Mouse (Mus musculus) intestine, postnatal 0 days (tissue): ENCODE measurements around the gene Lpar5. TPM values are rescaled to one million over a fixed set of nuclear protein-coding genes. Genes with fewer than 3 reads are reported as not detected.
A peak's percentile ranks its signal among the peaks of the same experiment; 100 is the strongest.

ENCODE experiments used
- ATAC-seq: fragments of 200-750 bp; cut with Nextera tagmentation; 2 replicates; pipeline ENCODE4 v1.8.0; 2017; ENCODE audit warnings: mild to moderate bottlenecking, moderate TSS enrichment, moderate library complexity
- H3K27ac ChIP-seq: fragments of 300-500 bp; sonication (generic); 2 replicates; pipeline ENCODE4 v1.5.1; 2014; ENCODE audit warnings: mild to moderate bottlenecking, low read depth, low read length, moderate library complexity
- H3K27me3 ChIP-seq: fragments of 300-500 bp; sonication (generic); replicated peaks from 2 replicates; pipeline ENCODE4 v1.6.1; 2014; ENCODE audit warnings: low read length, mixed read lengths; ENCODE audit not compliant: control insufficient read depth, insufficient read depth
- H3K36me3 ChIP-seq: fragments of 300-500 bp; sonication (generic); 2 replicates; pipeline ENCODE4 v1.6.1; 2014; ENCODE audit warnings: mild to moderate bottlenecking, moderate library complexity; ENCODE audit not compliant: control insufficient read depth, insufficient read depth
- H3K4me1 ChIP-seq: fragments of 300-500 bp; sonication (generic); replicated peaks from 2 replicates; pipeline ENCODE4 v1.6.1; 2014; ENCODE audit warnings: antibody characterized with exemption, low read length, mixed read lengths; ENCODE audit not compliant: control insufficient read depth, insufficient read depth
- H3K4me2 ChIP-seq: fragments of 300-500 bp; sonication (generic); replicated peaks from 2 replicates; pipeline ENCODE4 v1.6.1; 2014; ENCODE audit warnings: low read depth, mild to moderate bottlenecking, moderate library complexity
- H3K4me3 ChIP-seq: fragments of 300-500 bp; sonication (generic); 2 replicates; pipeline ENCODE4 v1.5.1; 2014; ENCODE audit warnings: low read depth, low read length
- H3K9ac ChIP-seq: fragments of 300-500 bp; sonication (generic); 2 replicates; pipeline ENCODE4 v1.6.1; 2014; ENCODE audit warnings: mild to moderate bottlenecking, low read depth, low read length
- H3K9me3 ChIP-seq: fragments of 300-500 bp; sonication (generic); 2 replicates; pipeline ENCODE4 v1.6.1; 2016; ENCODE audit warnings: mixed run types; ENCODE audit not compliant: control insufficient read depth
- CTCF ChIP-seq: sonication (generic); IDR thresholded peaks from 2 replicates; pipeline ENCODE4 v1.5.1; 2016; ENCODE audit warnings: low read depth, mild to moderate bottlenecking, control low read depth, antibody characterized with exemption, moderate library complexity
- WGBS: fragments of 180-500 bp; shearing (Covaris S2); extraction: QIAGEN DNeasy Blood & Tissue Kit; methylation state at CpG from one replicate; pipeline ENCODE4 v1.1.7; 2014; 5-methylcytosine and 5-hydroxymethylcytosine counted together
- microRNA-seq: library from miRNA; unstranded; fragments of <30 nt; microRNA quantifications from one replicate; pipeline ENCODE4, GENCODE M21; 2016
- polyA plus RNA-seq: library from polyadenylated mRNA; unstranded; fragments of >200 nt; fragmentation: Nextera tagmentation; extraction: Ambion mirVana; gene quantifications from 2 replicates; pipeline ENCODE4 v1.2.1, GENCODE M21; 2015

The Lpar5 gene
- polyA plus RNA-seq, 1 experiment from 2014 or later = 9.9 TPM

DNA sequence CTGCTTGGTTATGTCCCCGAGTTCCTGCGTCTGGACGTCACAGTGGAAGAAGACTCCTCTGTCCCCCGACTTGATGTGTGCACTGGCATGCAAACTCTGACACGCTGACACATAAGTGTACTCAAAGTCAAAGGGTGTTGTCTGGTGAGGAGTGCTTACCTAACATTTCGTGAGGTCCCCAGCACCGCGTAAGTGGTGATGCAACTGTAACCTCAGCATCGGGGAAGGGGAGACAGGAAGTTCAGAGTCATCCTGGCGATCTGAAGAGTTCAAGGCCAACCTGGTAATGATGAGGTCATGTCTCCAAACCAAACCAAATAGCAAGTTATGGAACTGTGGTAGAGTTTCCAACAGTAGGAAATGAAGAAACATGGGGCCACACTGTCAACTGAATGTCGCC lies 44.8 kb downstream of the Lpar5 start:
- Histone ChIP-seq H3K4me1 (no peaks in the 10 kb centered on the region), H3K36me3 (peaks cover 88% of the 10 kb centered on the region), H3K27ac (no peak overlapping the region), H3K9me3 (no peaks in the 10 kb centered on the region), H3K4me3 (no peak overlapping the region), H3K27me3 (no peaks in the 10 kb centered on the region), H3K4me2 (no peak overlapping the region), H3K9ac (no peak overlapping the region)
- 90% methylated on average over 11 of the region's 11 CpGs for WGBS
- no peak for TF ChIP-seq CTCF
- ATAC-seq = no peak

DNA sequence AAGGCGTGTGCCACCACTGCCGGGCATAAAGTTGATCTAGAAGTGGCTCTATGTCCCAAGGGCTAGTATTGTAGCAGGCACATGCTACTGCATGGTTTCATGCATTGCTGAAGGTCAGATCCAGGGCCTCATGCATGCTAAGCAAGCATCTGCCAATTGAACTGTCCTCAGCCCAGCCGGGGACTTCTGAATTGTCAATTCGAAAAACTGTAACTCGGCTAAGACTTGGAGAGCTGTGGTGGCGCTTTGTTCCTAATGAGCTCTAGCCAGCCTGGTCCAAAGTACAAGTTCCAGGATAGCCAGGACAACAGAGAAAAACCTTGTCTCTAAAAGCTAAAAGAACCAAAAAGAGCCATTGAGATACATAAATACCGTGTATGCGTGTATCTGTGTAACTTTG lies 51.7 kb downstream of the Lpar5 start:
- Histone ChIP-seq H3K9ac (no peak overlapping the region), H3K4me1 (no peaks in the 10 kb centered on the region), H3K4me3 (no peak overlapping the region), H3K27me3 (no peaks in the 10 kb centered on the region), H3K9me3 (no peaks in the 10 kb centered on the region), H3K4me2 (no peak overlapping the region), H3K36me3 (peaks cover 86% of the 10 kb centered on the region), H3K27ac (no peak overlapping the region)
- WGBS = 84% methylated on average over 8 of the region's 8 CpGs
- ATAC-seq = no peak
- no peak for TF ChIP-seq CTCF

DNA sequence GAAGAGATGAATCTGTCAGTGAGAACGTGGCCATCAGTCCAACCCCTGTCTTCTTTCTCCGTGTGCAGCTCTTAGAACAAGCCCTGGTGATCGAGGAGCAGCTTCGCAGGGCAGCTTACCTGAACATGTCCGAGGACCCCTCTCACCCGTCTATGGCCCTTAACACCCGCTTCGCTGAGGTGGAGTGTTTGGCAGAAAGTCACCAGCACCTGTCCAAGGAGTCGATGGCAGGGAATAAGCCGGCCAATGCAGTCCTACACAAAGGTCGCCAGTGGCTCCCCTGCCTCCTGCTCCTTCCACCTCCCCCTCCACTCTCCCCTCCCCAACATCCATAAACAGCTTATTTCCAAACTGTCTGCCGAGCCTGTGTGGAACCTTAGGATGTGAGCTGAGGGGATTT lies 61.0 kb downstream of the Lpar5 start:
- H3K36me3 ChIP-seq = peaks cover 55% of the 10 kb centered on the region

DNA sequence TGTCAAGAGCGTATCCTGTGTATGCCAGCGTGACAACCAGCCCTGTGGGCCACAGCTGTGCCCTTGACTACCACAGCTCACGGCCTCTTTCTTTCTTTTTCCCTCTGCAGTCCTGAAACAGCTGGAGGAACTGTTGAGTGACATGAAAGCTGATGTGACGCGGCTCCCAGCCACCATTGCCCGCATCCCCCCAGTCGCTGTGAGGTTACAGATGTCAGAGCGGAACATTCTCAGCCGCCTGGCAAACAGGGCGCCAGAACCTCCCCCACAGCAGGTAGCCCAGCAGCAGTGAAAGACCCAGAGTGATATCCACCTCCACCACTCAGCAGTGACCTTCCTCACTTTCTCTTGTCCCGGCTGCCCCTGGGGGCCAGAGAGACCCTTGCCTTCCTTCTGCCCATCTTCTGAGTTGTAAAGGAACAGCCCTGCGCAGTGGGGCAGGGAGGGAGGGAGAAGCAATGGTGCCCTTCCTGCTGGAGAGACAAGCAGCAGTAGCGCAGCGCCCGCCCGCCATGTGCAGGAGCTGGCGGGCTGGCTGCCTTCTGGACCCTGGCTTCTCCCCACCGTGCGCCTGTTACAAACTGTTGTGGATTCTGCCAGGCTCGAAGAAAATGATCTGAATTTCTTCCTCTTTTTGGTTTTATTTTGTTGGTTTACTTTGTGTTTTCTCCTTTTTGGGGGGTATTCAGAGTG lies 62.1 kb downstream of the Lpar5 start:
- 92% methylated on average over 20 of the region's 20 CpGs for WGBS
- H3K4me2 ChIP-seq = no peak overlapping the region
- no peak overlapping the region for H3K9ac ChIP-seq
- H3K4me1 ChIP-seq = no peaks in the 10 kb centered on the region
- ATAC-seq = no peak
- TF ChIP-seq CTCF = no peak
- no peak overlapping the region for H3K4me3 ChIP-seq
- peaks cover 55% of the 10 kb centered on the region for H3K36me3 ChIP-seq
- H3K27me3 ChIP-seq = no peaks in the 10 kb centered on the region
- H3K9me3 ChIP-seq = no peaks in the 10 kb centered on the region
- no peak overlapping the region for H3K27ac ChIP-seq

More for the DNA sequence above, 61.0 kb downstream of the Lpar5 start:
- no peaks in the 10 kb centered on the region for H3K9me3 ChIP-seq
- H3K9ac ChIP-seq = no peak overlapping the region
- 87% methylated on average over 12 of the region's 12 CpGs for WGBS
- H3K4me3 ChIP-seq = no peak overlapping the region
- H3K4me2 ChIP-seq = no peak overlapping the region
- no peak overlapping the region for H3K27ac ChIP-seq
- no peak for TF ChIP-seq CTCF
- no peaks in the 10 kb centered on the region for H3K4me1 ChIP-seq
- H3K27me3 ChIP-seq = no peaks in the 10 kb centered on the region
- no peak for ATAC-seq

DNA sequence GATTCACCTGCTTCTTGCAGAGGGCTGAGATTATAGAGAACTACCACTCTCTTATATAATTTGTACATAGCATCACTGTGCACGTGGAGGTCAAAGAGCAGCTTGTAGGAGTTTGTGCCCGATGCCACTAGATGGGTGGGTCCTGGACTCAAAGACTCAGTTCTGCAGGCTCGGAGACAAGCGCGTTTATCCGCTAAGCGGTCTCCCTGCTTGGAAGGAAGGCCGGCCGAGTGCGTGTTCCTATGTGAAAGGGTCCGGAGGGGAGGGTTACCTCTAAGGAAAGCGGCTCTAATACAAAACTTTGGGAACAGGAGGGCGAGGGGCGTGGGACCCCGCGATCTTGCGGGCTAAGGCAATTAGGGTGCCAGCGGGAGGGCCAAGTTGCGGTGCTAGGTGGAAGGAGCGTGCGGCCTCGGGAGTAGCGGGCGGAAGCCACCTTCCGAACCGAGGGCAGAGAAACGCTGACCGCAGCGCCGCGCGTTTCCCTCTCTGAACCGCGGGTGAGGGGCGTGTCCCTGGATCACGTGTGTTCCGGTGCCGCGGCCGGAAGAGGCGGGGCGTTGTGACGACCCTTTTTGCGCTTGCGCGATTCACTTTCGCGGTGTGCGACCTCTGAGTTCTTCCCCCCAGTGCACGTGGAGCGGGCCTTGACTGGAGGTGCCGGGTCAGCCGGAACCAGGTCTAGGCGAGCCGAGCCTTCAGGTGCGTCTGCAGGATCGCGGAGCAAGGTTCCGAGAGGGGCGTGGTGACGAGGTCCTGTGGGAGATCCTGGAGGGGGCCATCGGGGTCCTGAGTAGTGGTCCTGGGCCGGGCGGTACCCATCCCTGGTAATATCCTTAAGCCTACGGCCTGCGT lies 63.8 kb downstream of the Lpar5 start, which contains the start of gene Nop2:
Gene Nop2, plus strand, starts transcription at position 608 of the 855 bp plus-strand sequence.
- no peak for TF ChIP-seq CTCF
- Histone ChIP-seq H3K4me3 (peak within 1 kb of the TSS; percentile 83), H3K27me3 (no peaks in the 10 kb centered on the region), H3K4me1 (no peaks in the 10 kb centered on the region), H3K9me3 (no peaks in the 10 kb centered on the region), H3K9ac (peak within 1 kb of the TSS; percentile 80), H3K27ac (peak within 1 kb of the TSS; percentile 88), H3K36me3 (peaks cover 64% of the 10 kb centered on the region), H3K4me2 (peak within 1 kb of the TSS; percentile 95)
- WGBS = under 1% methylated on average over 64 of the region's 66 CpGs
- peak; percentile 94 for ATAC-seq

Small RNA genes lying within 50 kb of the gene (microRNA-seq; reads per million reads assigned to microRNA genes)
- not detected for gene Mir7045

Other genes starting within 250 kb of the Lpar5 start
- gene Usp5, start 238.4 kb upstream of the Lpar5 start, polyA plus RNA-seq = 44.8 and 45.0 TPM in 2 replicates
- 45.4 and 57.4 TPM in 2 replicates for gene Cdca3, start 238.4 kb upstream of the Lpar5 start, polyA plus RNA-seq
- 0.42 and 0.47 TPM in 2 replicates for gene Gnb3, start 227.6 kb upstream of the Lpar5 start, polyA plus RNA-seq
- 4.5 and 4.6 TPM in 2 replicates for gene P3h3, start 210.2 kb upstream of the Lpar5 start, polyA plus RNA-seq
- 0.46 and 0.64 TPM in 2 replicates for gene Gpr162, start 203.9 kb upstream of the Lpar5 start, polyA plus RNA-seq
- gene Cd4, start 179.7 kb upstream of the Lpar5 start, polyA plus RNA-seq = 0.75 and 0.83 TPM in 2 replicates
- 1.6 and 1.7 TPM in 2 replicates for gene Lag3, start 156.2 kb upstream of the Lpar5 start, polyA plus RNA-seq
- 167 and 169 TPM in 2 replicates for gene Ptms, start 147.8 kb upstream of the Lpar5 start, polyA plus RNA-seq
- gene Mlf2, start 136.5 kb upstream of the Lpar5 start, polyA plus RNA-seq = 265 and 269 TPM in 2 replicates
- 105 and 110 TPM in 2 replicates for gene Cops7a, start 102.4 kb upstream of the Lpar5 start, polyA plus RNA-seq
- 1.8 and 2.1 TPM in 2 replicates for gene Pianp, start 71.2 kb upstream of the Lpar5 start, polyA plus RNA-seq
- 8.2 TPM in 2 replicates for gene Zfp384, start 58.8 kb upstream of the Lpar5 start, polyA plus RNA-seq
- gene Ing4, start 28.2 kb upstream of the Lpar5 start, polyA plus RNA-seq = 65.4 and 70.1 TPM in 2 replicates
- gene Acrbp, start 18.2 kb upstream of the Lpar5 start, polyA plus RNA-seq = 3.1 and 4.1 TPM in 2 replicates
- gene Chd4, start 28.1 kb downstream of the Lpar5 start, polyA plus RNA-seq = 30.7 and 34.2 TPM in 2 replicates
- 21.9 and 22.6 TPM in 2 replicates for gene Nop2, start 64.0 kb downstream of the Lpar5 start, polyA plus RNA-seq
- gene Iffo1, start 77.3 kb downstream of the Lpar5 start, polyA plus RNA-seq = 3.2 and 3.9 TPM in 2 replicates
- gene Gapdh, start 98.5 kb downstream of the Lpar5 start, polyA plus RNA-seq = 1,338 and 1,629 TPM in 2 replicates
- 17.9 and 19.0 TPM in 2 replicates for gene Ncapd2, start 123.8 kb downstream of the Lpar5 start, polyA plus RNA-seq
- 270 and 282 TPM in 2 replicates for gene Mrpl51, start 123.9 kb downstream of the Lpar5 start, polyA plus RNA-seq
- gene Vamp1, start 147.6 kb downstream of the Lpar5 start, polyA plus RNA-seq = 2.7 and 3.4 TPM in 2 replicates
- 25.9 and 26.7 TPM in 2 replicates for gene Tapbpl, start 163.9 kb downstream of the Lpar5 start, polyA plus RNA-seq
- gene Cd27, start 169.1 kb downstream of the Lpar5 start, polyA plus RNA-seq = 0.78 and 2.1 TPM in 2 replicates
- not detected in 2 replicates for gene Tuba3a, start 218.1 kb downstream of the Lpar5 start, polyA plus RNA-seq
- 104 and 110 TPM in 2 replicates for gene Ltbr, start 246.0 kb downstream of the Lpar5 start, polyA plus RNA-seq